Mouse (Mus musculus) lung, adult 2 months (tissue): ENCODE data around the gene Cst13. TPM values are rescaled to one million over a fixed set of nuclear protein-coding genes. Genes with fewer than 3 reads are reported as not detected.
"Not testable (repeated sequence)": the region's sequence is repeated elsewhere in the genome, so short reads cannot be mapped to it uniquely, and the experiment has no call there.

Source experiments
- DNase-seq: peaks from one replicate; pipeline ENCODE4 v3.0.0; 2022
- H3K4me1 ChIP-seq: fragments of 200-500 bp; 2 replicates; pipeline ENCODE4 v1.6.1; 2011; ENCODE audit warnings: low read length; ENCODE audit not compliant: control insufficient read depth, insufficient read depth
- H3K4me3 ChIP-seq: fragments of 200-500 bp; replicated peaks from 2 replicates; pipeline ENCODE3; 2011; ENCODE audit warnings: low read depth, mild to moderate bottlenecking, control low read depth, low read length; ENCODE audit errors: extremely low read depth
- CTCF ChIP-seq: fragments of 200-500 bp; IDR thresholded peaks from 2 replicates; pipeline ENCODE4 v1.5.1; 2011; ENCODE audit warnings: mild to moderate bottlenecking, low read length, control low read depth; ENCODE audit not compliant: insufficient read depth
- POLR2A ChIP-seq: fragments of 200-500 bp; IDR thresholded peaks from 2 replicates; pipeline ENCODE4 v1.6.1; 2011; ENCODE audit warnings: low read depth, mild to moderate bottlenecking, control low read depth, low read length, borderline replicate concordance; ENCODE audit errors: extremely low read depth
- WGBS: fragments of 180-500 bp; shearing (Covaris S2); methylation state at CpG from one replicate; pipeline ENCODE4 v1.1.7; 2018; 5-methylcytosine and 5-hydroxymethylcytosine counted together
- polyA plus RNA-seq: library from polyadenylated mRNA; depleted of rRNA; stranded (reverse); fragments of >200 nt; gene quantifications from 2 replicates; pipeline ENCODE4 v1.2.3, GENCODE M21; 2012; rRNA removed

Cst13 gene
- polyA plus RNA-seq: not detected in 2 replicates

- no peak within 1 kb of the TSS for H3K4me3 ChIP-seq
- DNase-seq: no peak
Observed at GRCm38 (mm10) chr2:148819909-148820308, at the start of gene Cst13. Gene Cst13, plus strand, starts transcription at chr2:148820081.

GRCm38 (mm10) chr2:148771397-148771796 is 48.5 kb upstream of the Cst13 start, which contains the start of gene Cst11:
Gene Cst11, minus strand, starts transcription at chr2:148771497.
- not testable (repeated sequence) for DNase-seq, H3K4me1 ChIP-seq, H3K4me3 ChIP-seq
- 84% methylated on average over 4 of the region's 4 CpGs for whole genome bisulfite sequencing

More at GRCm38 (mm10) chr2:148819909-148820308, at the start of gene Cst13:
- no peak for TF ChIP-seq CTCF
- no peak for TF ChIP-seq POLR2A
- H3K4me1 ChIP-seq: no peaks in the 10 kb centered on the region

GRCm38 (mm10) chr2:148781709-148782108 is 38.2 kb upstream of the Cst13 start, which contains the start of gene 8030411F24Rik:
Gene 8030411F24Rik, plus strand, starts transcription at chr2:148782009.
- WGBS: 17% methylated on average over 1 of the region's 1 CpGs
- TF ChIP-seq POLR2A (no peak), CTCF (no peak)
- no peak for DNase-seq
- Histone ChIP-seq H3K4me1 (no peaks in the 10 kb centered on the region), H3K4me3 (no peak within 1 kb of the TSS)

GRCm38 (mm10) chr2:148789142-148789541 is 30.7 kb upstream of the Cst13 start, which contains the start of gene Cst12:
Gene Cst12, plus strand, starts transcription at chr2:148789361.
- no peak for DNase-seq
- no peaks in the 10 kb centered on the region for H3K4me1 ChIP-seq
- H3K4me3 ChIP-seq: no peak within 1 kb of the TSS
- TF ChIP-seq POLR2A (no peak), CTCF (no peak)
- WGBS: 91% methylated on average over 6 of the region's 6 CpGs

- WGBS: 72% methylated on average over 1 of the region's 1 CpGs
- TF ChIP-seq POLR2A: no peak
- TF ChIP-seq CTCF: no peak
- Histone ChIP-seq H3K4me3 (no peak within 1 kb of the TSS), H3K4me1 (peaks cover 4% of the 10 kb centered on the region)
- no peak for DNase-seq
Observed at GRCm38 (mm10) chr2:148798485-148798884, 21.4 kb upstream of the Cst13 start, which contains the start of gene Cst8. Gene Cst8, plus strand, starts transcription at chr2:148798785.

- 29% methylated on average over 3 of the region's 3 CpGs for WGBS
- DNase-seq: no peak
- TF ChIP-seq POLR2A (no peak), CTCF (no peak)
- Histone ChIP-seq H3K4me3 (no peak overlapping the region), H3K4me1 (peaks cover 4% of the 10 kb centered on the region)
Observed at GRCm38 (mm10) chr2:148801491-148801921, 18.4 kb upstream of the Cst13 start.

- TF ChIP-seq CTCF (no peak), POLR2A (no peak)
- Histone ChIP-seq H3K4me3 (no peak overlapping the region), H3K4me1 (peaks cover 4% of the 10 kb centered on the region)
- 71% methylated on average over 6 of the region's 6 CpGs for WGBS
- no peak for DNase-seq
Observed at GRCm38 (mm10) chr2:148806696-148807095, 13.2 kb upstream of the Cst13 start.

GRCm38 (mm10) chr2:148825986-148826385 is 6.1 kb downstream of the Cst13 start:
- no peak for DNase-seq
- Histone ChIP-seq H3K4me1 (no peaks in the 10 kb centered on the region), H3K4me3 (no peak overlapping the region)
- TF ChIP-seq CTCF (no peak), POLR2A (no peak)
- WGBS: 39% methylated on average over 1 of the region's 1 CpGs

GRCm38 (mm10) chr2:148834912-148835311 is 15.0 kb downstream of the Cst13 start, which contains the start of gene Cst9:
Gene Cst9, plus strand, starts transcription at chr2:148835147.
- 55% methylated on average over 4 of the region's 4 CpGs for WGBS
- DNase-seq: no peak
- H3K4me3 ChIP-seq: no peak within 1 kb of the TSS
- no peaks in the 10 kb centered on the region; the same call in none of the 2 replicates for H3K4me1 ChIP-seq
- TF ChIP-seq CTCF (no peak), POLR2A (no peak)

- DNase-seq: no peak
- WGBS: 59% methylated on average over 5 of the region's 5 CpGs
- H3K4me1 ChIP-seq: no peaks in the 10 kb centered on the region; the same call in none of the 2 replicates
- TF ChIP-seq POLR2A (no peak), CTCF (no peak)
- no peak overlapping the region for H3K4me3 ChIP-seq
Observed at GRCm38 (mm10) chr2:148838075-148838777, 18.3 kb downstream of the Cst13 start.
